Mouse (Mus musculus) spleen, adult 2 months (tissue): ENCODE results near the gene Npas3. TPM values are rescaled to one million over a fixed set of nuclear protein-coding genes. Genes with fewer than 3 reads are reported as not detected.

Experiments used
- DNase-seq, 2 experiments: peaks; one replicate each; pipeline versions ENCODE4 v3.0.0 to v3.0.0-alpha.2; 2012 to 2021; ENCODE audit warnings: low spot score in 2 of 2, low read depth in 1 of 2
- H3K27ac ChIP-seq: fragments of 200-500 bp; 2 replicates; pipeline ENCODE4 v1.5.1; 2012; ENCODE audit warnings: low read length, inconsistent platforms; ENCODE audit not compliant: insufficient read depth
- H3K27me3 ChIP-seq: fragments of 200-500 bp; 2 replicates; pipeline ENCODE4 v1.6.1; 2012; ENCODE audit warnings: mild to moderate bottlenecking, moderate library complexity, low read length, inconsistent platforms; ENCODE audit not compliant: control insufficient read depth, insufficient read depth
- H3K36me3 ChIP-seq: fragments of 200-500 bp; 2 replicates; pipeline ENCODE4 v1.6.1; 2012; ENCODE audit warnings: mild to moderate bottlenecking, low read length, inconsistent platforms; ENCODE audit not compliant: control insufficient read depth, insufficient read depth
- H3K4me1 ChIP-seq: fragments of 200-500 bp; 2 replicates; pipeline ENCODE4 v1.6.1; 2011; ENCODE audit warnings: inconsistent platforms; ENCODE audit not compliant: control insufficient read depth, insufficient read depth, insufficient read length
- H3K4me3 ChIP-seq: fragments of 200-500 bp; 2 replicates; pipeline ENCODE4 v1.5.1; 2011; ENCODE audit warnings: mild to moderate bottlenecking, inconsistent platforms; ENCODE audit not compliant: insufficient read depth, insufficient read length; ENCODE audit errors: extremely low read depth
- CTCF ChIP-seq: fragments of 200-500 bp; IDR thresholded peaks from 2 replicates; pipeline ENCODE4 v1.5.1; 2011; ENCODE audit warnings: mild to moderate bottlenecking, inconsistent platforms; ENCODE audit not compliant: insufficient read depth, insufficient read length, insufficient replicate concordance; ENCODE audit errors: extremely low read depth
- POLR2A ChIP-seq: fragments of 200-500 bp; IDR thresholded peaks from 2 replicates; pipeline ENCODE4 v1.6.1; 2011; ENCODE audit warnings: low read depth, low read length, inconsistent platforms
- WGBS: fragments of 180-500 bp; shearing (Covaris S2); methylation state at CpG from one replicate; pipeline ENCODE4 v1.1.7; 2018; 5-methylcytosine and 5-hydroxymethylcytosine counted together
- polyA plus RNA-seq: library from polyadenylated mRNA; depleted of rRNA; stranded (reverse); fragments of >200 nt; gene quantifications from 2 replicates; pipeline ENCODE4 v1.2.3, GENCODE M21; 2012

Gene Npas3
- polyA plus RNA-seq, 1 experiment, result 0.26 TPM

DNA sequence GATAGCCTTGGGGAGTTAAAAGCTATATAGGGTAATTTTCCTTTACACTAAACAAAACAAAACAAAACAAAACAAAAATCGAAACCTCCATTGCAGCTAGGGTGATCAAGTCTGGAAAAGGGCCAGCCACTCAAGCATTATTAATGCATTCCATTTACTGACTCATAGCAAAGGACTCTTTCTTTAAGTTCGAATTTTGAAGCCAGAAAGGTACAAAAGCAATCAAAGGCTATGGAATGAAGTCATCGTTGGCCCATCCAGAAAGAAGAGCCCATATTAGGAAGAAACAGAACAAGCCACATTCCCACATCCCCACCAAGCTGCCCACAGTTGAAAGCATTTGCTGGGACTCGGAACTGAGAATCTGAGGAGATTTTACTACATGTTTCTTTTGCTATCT is 640.1 kb downstream of the Npas3 start:
- no peak for DNase-seq

DNA sequence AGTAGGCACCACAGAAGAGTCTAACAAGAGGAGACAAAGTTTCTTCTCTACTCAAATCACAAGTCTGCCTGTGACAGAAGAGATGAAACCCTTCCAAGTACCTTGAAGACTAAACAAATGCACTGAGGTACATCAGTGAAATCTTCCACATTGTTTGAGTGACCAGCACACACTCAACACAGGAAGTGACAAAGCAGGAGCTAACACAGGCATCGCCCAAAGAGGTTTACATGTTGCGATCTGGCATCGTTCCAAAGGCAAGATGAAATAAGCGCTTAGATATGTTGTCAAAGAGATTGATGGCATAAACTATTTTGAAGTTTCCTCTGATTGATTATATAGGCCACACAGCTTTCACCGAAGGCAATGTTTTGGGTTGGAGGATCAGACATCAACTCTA is 647.4 kb downstream of the Npas3 start:
- H3K4me3 ChIP-seq, result no peak overlapping the region
- no peak overlapping the region for H3K27ac ChIP-seq
- H3K27me3 ChIP-seq, result no peaks in the 10 kb centered on the region
- H3K36me3 ChIP-seq, result no peaks in the 10 kb centered on the region
- WGBS, result 89% methylated on average over 5 of the region's 5 CpGs
- no peaks in the 10 kb centered on the region for H3K4me1 ChIP-seq
- TF ChIP-seq POLR2A, result no peak
- no peak for TF ChIP-seq CTCF
- no peak for DNase-seq

More for the DNA sequence above, 640.1 kb downstream of the Npas3 start:
- no peaks in the 10 kb centered on the region for H3K4me1 ChIP-seq
- no peaks in the 10 kb centered on the region for H3K36me3 ChIP-seq
- 78% methylated on average over 4 of the region's 4 CpGs for WGBS
- H3K27me3 ChIP-seq, result no peaks in the 10 kb centered on the region
- H3K4me3 ChIP-seq, result no peak overlapping the region
- TF ChIP-seq POLR2A (no peak), CTCF (no peak)
- no peak overlapping the region for H3K27ac ChIP-seq

DNA sequence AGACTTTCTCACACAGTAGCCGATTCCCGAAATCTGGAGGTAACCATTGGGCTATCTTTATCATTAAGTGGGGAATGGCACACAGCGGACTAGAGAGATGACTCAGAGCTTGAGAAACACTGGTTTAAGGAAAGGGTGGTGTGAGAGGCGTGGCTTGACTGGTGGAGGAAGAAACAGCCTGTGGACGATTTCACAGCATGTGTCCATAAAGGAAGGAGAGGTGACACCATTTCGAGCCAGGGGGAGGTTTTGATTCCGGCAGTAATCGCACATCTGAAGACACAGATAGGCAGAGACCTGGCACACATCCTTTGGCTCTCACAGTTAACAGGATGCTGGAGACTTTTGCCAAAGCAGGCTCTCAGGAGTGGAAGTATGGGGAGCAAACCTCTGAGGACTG is 660.3 kb downstream of the Npas3 start:
- Histone ChIP-seq H3K4me1 (no peaks in the 10 kb centered on the region), H3K4me3 (no peak overlapping the region), H3K27ac (no peak overlapping the region), H3K36me3 (no peaks in the 10 kb centered on the region), H3K27me3 (no peaks in the 10 kb centered on the region; the same call in 1 of the 2 replicates)
- no peak for DNase-seq
- TF ChIP-seq POLR2A, result no peak
- 68% methylated on average over 8 of the region's 8 CpGs for WGBS

DNA sequence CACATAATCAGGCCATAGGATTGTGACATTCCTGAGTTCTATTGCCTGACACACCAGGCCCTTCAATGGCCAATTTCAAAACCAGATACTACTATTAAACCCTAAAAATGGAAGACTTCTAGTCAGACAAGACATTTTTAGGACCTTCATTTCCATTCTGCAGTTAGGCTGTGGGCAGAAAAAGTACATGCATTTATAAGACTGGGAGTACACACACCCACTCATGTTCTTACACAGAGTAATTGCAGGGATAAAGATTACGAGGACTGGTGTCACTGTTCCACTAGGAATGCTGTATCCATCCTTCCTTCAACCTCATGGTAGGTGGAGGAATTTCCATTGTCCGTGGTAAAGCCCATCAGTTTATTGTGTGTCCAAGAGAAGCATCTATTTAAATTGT is 661.7 kb downstream of the Npas3 start:
- DNase-seq, result no peak
- no peak for TF ChIP-seq POLR2A
- TF ChIP-seq CTCF, result no peak
- H3K27ac ChIP-seq, result no peak overlapping the region
- H3K27me3 ChIP-seq, result no peaks in the 10 kb centered on the region; the same call in 1 of the 2 replicates
- H3K4me1 ChIP-seq, result no peaks in the 10 kb centered on the region
- H3K36me3 ChIP-seq, result no peaks in the 10 kb centered on the region
- WGBS, result 82% methylated on average over 2 of the region's 2 CpGs
- H3K4me3 ChIP-seq, result no peak overlapping the region

DNA sequence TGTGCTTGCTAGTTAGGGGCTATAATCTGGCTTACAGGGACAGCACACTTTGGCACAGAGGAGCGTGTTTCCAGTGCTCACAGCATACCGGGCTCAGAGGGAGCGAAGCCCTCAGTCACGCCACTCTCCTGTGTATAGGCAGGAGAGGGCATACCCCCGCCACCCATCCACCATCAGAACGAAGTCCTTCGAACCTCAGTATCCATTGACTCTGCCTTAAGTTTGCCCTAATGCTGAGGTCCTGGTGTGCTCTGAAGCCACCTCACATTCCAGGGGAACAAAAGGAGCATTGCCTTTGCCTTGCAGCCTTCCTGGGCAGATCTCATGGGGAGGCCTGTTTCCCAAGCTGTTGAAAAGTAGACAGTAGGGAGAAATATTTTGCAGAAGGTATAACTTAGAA is 673.7 kb downstream of the Npas3 start:
- no peaks in the 10 kb centered on the region for H3K27me3 ChIP-seq
- WGBS, result 90% methylated on average over 7 of the region's 7 CpGs
- TF ChIP-seq POLR2A, result no peak

DNA sequence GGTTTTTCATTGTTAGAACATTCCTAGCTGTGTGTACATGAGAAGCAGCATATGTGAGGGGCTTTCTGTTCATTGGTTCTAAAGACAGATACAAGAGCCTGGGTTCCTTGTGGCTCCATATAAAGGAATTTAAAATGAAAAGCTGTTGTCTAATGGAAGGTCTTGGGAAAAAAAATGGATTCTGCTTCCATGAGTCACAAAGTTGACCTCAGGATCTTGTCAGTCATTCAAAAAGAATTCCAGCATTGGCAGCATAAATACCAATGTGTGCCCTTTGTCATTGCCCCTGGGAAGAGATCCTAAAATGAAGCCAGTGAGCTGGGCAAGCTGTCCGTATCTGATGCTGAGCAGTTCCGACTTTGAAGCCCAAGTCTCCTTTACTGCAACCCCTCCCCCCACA is 700.3 kb downstream of the Npas3 start:
- no peak for DNase-seq
- H3K27me3 ChIP-seq, result no peaks in the 10 kb centered on the region
- no peaks in the 10 kb centered on the region for H3K4me1 ChIP-seq
- no peak overlapping the region for H3K4me3 ChIP-seq
- TF ChIP-seq CTCF, result no peak
- TF ChIP-seq POLR2A, result no peak
- no peaks in the 10 kb centered on the region for H3K36me3 ChIP-seq
- 94% methylated on average over 2 of the region's 2 CpGs for WGBS
- H3K27ac ChIP-seq, result no peak overlapping the region

More for the DNA sequence above, 673.7 kb downstream of the Npas3 start:
- no peaks in the 10 kb centered on the region for H3K36me3 ChIP-seq
- H3K4me1 ChIP-seq, result no peaks in the 10 kb centered on the region
- no peak for DNase-seq
- no peak overlapping the region for H3K4me3 ChIP-seq
- H3K27ac ChIP-seq, result no peak overlapping the region

DNA sequence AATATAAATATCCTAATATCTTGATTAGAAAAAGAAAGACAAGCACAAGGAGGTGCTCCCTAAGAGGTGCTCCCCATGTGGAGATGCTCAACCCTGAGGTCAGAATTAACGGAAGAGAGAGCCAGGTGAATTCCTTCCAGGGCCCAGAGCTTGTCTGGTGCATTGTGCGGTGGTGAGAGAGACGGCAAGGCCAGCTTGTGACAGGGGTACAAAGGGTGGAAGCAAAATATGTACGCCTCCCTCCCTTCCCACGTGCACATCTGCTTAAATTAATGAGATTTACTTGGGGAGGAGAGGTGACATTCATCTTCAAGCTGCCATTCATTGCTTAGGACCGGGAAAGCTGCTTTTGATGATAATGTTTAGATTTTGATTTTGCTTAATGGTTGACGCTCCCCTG is 713.5 kb downstream of the Npas3 start:
- H3K4me3 ChIP-seq, result no peak overlapping the region
- no peak for TF ChIP-seq POLR2A
- TF ChIP-seq CTCF, result no peak
- no peaks in the 10 kb centered on the region for H3K36me3 ChIP-seq
- H3K27ac ChIP-seq, result no peak overlapping the region
- DNase-seq, result no peak
- H3K4me1 ChIP-seq, result no peaks in the 10 kb centered on the region
- WGBS, result 86% methylated on average over 7 of the region's 7 CpGs
- H3K27me3 ChIP-seq, result no peaks in the 10 kb centered on the region
